21 mouse cellular contexts compared by ENCODE assay signal in genomic region chr11:53097870-53098269, GRCm38 (mm10).
"Had no signal": no experiment of that assay in that cellular context is flagged by ENCODE, and none has a peak within 500 bp of the region (broad histone marks: within the 10 kb centered on the region; RNA-seq: fewer than 3 reads in every experiment).

No protein-coding gene starts in this region.

- H3K4me1 ChIP-seq: liver, embryonic 12.5 days; liver, embryonic 15.5 days; megakaryocyte, embryonic 14.5 days had no signal

- ATAC-seq: intestine, postnatal 0 days; liver, embryonic 12.5 days; midbrain, embryonic 13.5 days; midbrain, embryonic 16.5 days had no signal

- H3K27ac ChIP-seq: kidney, postnatal 0 days; limb, embryonic 10.5 days; limb, embryonic 13.5 days; liver, embryonic 12.5 days; liver, embryonic 15.5 days; lung, embryonic 15.5 days; midbrain, embryonic 10.5 days; midbrain, embryonic 13.5 days; neural tube, embryonic 13.5 days had no signal

- H3K4me3 ChIP-seq: limb, embryonic 10.5 days; limb, embryonic 13.5 days; liver, embryonic 12.5 days; liver, embryonic 15.5 days; lung, embryonic 15.5 days; megakaryocyte, embryonic 14.5 days; midbrain, embryonic 10.5 days; midbrain, embryonic 13.5 days; myocyte; neural tube, embryonic 13.5 days had no signal

- DNase-seq: kidney, adult 2 months; kidney, postnatal 36 days; liver; lung, adult 18-20 months; lung, postnatal 10 days; lung, postnatal 4 days; retina, postnatal 1 day; spleen, adult 18-20 months had no signal

- H3K4me2 ChIP-seq: limb, embryonic 13.5 days; liver, embryonic 12.5 days; liver, embryonic 15.5 days; lung, embryonic 15.5 days; midbrain, embryonic 13.5 days; neural tube, embryonic 13.5 days had no signal

- H3K9ac ChIP-seq: limb, embryonic 13.5 days; liver, embryonic 12.5 days; liver, embryonic 15.5 days; lung, embryonic 15.5 days; midbrain, embryonic 13.5 days; neural tube, embryonic 13.5 days had no signal

- H3K27me3 ChIP-seq: liver, embryonic 15.5 days; lung, embryonic 15.5 days had no signal

- H3K9me3 ChIP-seq: limb, embryonic 10.5 days; limb, embryonic 13.5 days; liver, embryonic 12.5 days; liver, embryonic 15.5 days; lung, embryonic 15.5 days; megakaryocyte, embryonic 14.5 days; midbrain, embryonic 10.5 days; midbrain, embryonic 13.5 days; neural tube, embryonic 13.5 days had no signal

- H3K36me3 ChIP-seq: limb, embryonic 10.5 days; limb, embryonic 13.5 days; liver, embryonic 12.5 days; liver, embryonic 15.5 days; lung, embryonic 15.5 days; midbrain, embryonic 10.5 days; midbrain, embryonic 13.5 days; neural tube, embryonic 13.5 days had no signal
